Mouse (Mus musculus): ENCODE measurements at regions not wholly inside any gene's neighbourhood (a gene's known extent, or its start where the extent isn't known, plus 50 kb on each side); places are given as distances from the start of the nearest gene placed in this dataset.

DNA sequence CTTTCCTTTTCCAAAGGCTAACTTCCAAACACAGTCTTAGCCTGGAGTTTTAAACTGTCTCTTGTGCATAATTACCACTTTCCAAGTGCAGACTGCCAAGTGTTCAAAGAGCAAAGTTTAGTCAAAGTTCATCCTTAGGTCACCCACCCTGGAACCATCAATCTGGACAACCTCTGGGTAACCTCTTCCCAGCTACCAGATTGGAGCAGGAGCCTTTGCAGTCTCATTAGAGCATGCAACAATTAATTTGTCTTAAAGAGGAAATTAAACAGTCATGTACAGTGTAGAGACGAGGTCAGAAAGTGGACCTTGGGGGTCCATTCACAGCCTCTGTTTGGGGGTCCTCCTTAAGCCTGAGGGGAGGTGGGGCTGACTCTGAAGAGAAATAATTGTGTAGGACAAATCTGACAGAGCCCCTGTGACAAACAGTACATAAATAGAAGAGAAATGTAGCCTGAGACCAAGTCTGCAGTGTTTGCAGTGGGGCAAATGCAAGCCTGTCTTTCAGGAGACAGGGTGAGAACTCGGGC, 292.9 kb downstream of the Tmem161b start:
- DNase-seq, result peak in 1 of 2 experiments; percentile 3

Measured in kidney, postnatal 36 days (tissue).